In the genomic region with DNA sequence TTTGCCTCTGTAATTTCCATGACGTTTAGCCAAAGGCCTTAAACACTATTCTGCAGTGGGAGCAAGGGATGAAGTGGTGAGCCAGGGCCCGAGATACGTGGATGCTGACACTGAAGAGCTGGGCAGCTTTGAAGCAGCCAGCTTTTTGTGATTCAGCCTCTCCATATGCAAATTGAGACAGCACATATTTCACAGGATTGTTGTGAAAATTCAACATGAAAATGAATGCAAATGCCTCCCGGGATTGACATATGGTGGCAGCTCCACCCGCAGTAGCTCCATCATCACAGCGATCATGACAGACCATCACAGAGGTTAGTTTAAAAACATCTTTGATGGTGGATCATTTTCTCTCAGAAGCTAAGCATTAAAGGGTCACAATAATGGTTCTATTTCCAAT, we compare ENCODE assay signal across 19 mouse cellular contexts.
DNase-seq lines count a peak whose midpoint lies in the region; ATAC-seq and TF ChIP-seq lines count a peak whose summit lies in the region.
"Had no signal": no experiment of that assay in that cellular context is flagged by ENCODE, and none has a peak within 500 bp of the region (broad histone marks: within the 10 kb centered on the region; RNA-seq: fewer than 3 reads in every experiment).

No protein-coding gene starts in this region.

- no peak for DNase-seq in hindbrain, embryonic 11.5 days (ENCODE audit: low spot score)
- DNase-seq in midbrain, embryonic 14.5 days = peak; percentile 60
- no peak for DNase-seq in midbrain, embryonic 11.5 days (ENCODE audit: low spot score, missing footprints)
- peak; percentile 75 for DNase-seq in forebrain, embryonic 14.5 days (ENCODE audit: low spot score)
- no peak for DNase-seq in stomach, postnatal 0 days (ENCODE audit: low spot score)
- no peak for DNase-seq in B cell, adult 2 months
- DNase-seq: cerebellum, adult 9-11 months; gastrocnemius, postnatal 25 days; heart, postnatal 10 days; kidney, adult 18-20 months; left cerebral cortex, postnatal 4 days; liver; lung, postnatal 10 days; spleen, adult 18-20 months; thymus, adult 18-20 months; thymus, postnatal 4 days had no signal

- peaks cover 42% of the 10 kb centered on the region for H3K4me1 ChIP-seq in hindbrain, embryonic 13.5 days (replicated peaks)
- no peaks in the 10 kb centered on the region for H3K4me1 ChIP-seq in hindbrain, embryonic 11.5 days (replicated peaks; ENCODE audit: control insufficient read depth, insufficient read depth, low read length)
- peaks cover 16% of the 10 kb centered on the region for H3K4me1 ChIP-seq in midbrain, embryonic 14.5 days (ENCODE audit: control insufficient read depth, insufficient read depth, low read length)
- H3K4me1 ChIP-seq in midbrain, embryonic 11.5 days (ENCODE audit: control insufficient read depth, insufficient read depth, low read length) = peaks cover 3% of the 10 kb centered on the region; the same call in 1 of the 2 replicates
- H3K4me1 ChIP-seq in forebrain, embryonic 14.5 days (ENCODE audit: control insufficient read depth, insufficient read depth, low read length) = peaks cover 12% of the 10 kb centered on the region
- H3K4me1 ChIP-seq in stomach, postnatal 0 days (replicated peaks; ENCODE audit: control insufficient read depth, insufficient read depth) = no peaks in the 10 kb centered on the region

- no peak for TF ChIP-seq CTCF in stomach, postnatal 0 days (IDR thresholded peaks at IDR 0.05; ENCODE audit: low read depth)

- no peaks in the 10 kb centered on the region for H3K9me3 ChIP-seq in hindbrain, embryonic 13.5 days
- H3K9me3 ChIP-seq in hindbrain, embryonic 11.5 days (ENCODE audit: control insufficient read depth, low read length) = no peaks in the 10 kb centered on the region
- H3K9me3 ChIP-seq in midbrain, embryonic 14.5 days (ENCODE audit: control insufficient read depth, low read length) = no peaks in the 10 kb centered on the region
- H3K9me3 ChIP-seq in midbrain, embryonic 11.5 days (ENCODE audit: control insufficient read depth, low read length) = no peaks in the 10 kb centered on the region
- no peaks in the 10 kb centered on the region for H3K9me3 ChIP-seq in forebrain, embryonic 14.5 days (replicated peaks; ENCODE audit: control insufficient read depth, low read length)
- no peaks in the 10 kb centered on the region for H3K9me3 ChIP-seq in stomach, postnatal 0 days (ENCODE audit: control insufficient read depth, low read length)
- H3K9me3 ChIP-seq: heart, embryonic 10.5 days had no signal

- no peak overlapping the region for H3K9ac ChIP-seq in hindbrain, embryonic 13.5 days
- no peak overlapping the region for H3K9ac ChIP-seq in hindbrain, embryonic 11.5 days (ENCODE audit: low read depth, low read length)
- H3K9ac ChIP-seq in midbrain, embryonic 14.5 days (replicated peaks; ENCODE audit: low read length) = no peak overlapping the region
- H3K9ac ChIP-seq in midbrain, embryonic 11.5 days (ENCODE audit: low read length) = no peak overlapping the region
- H3K9ac ChIP-seq in forebrain, embryonic 14.5 days (ENCODE audit: low read length) = no peak overlapping the region
- H3K9ac ChIP-seq in stomach, postnatal 0 days (ENCODE audit: low read length) = no peak overlapping the region

- TF ChIP-seq EP300 in stomach, postnatal 0 days (optimal IDR thresholded peaks at IDR 0.05) = no peak

- H3K4me2 ChIP-seq in hindbrain, embryonic 13.5 days = no peak overlapping the region
- no peak overlapping the region for H3K4me2 ChIP-seq in hindbrain, embryonic 11.5 days (replicated peaks; ENCODE audit: low read depth, low read length)
- H3K4me2 ChIP-seq in midbrain, embryonic 14.5 days (ENCODE audit: low read length) = no peak overlapping the region
- no peak overlapping the region for H3K4me2 ChIP-seq in midbrain, embryonic 11.5 days
- no peak overlapping the region for H3K4me2 ChIP-seq in forebrain, embryonic 14.5 days (ENCODE audit: low read length)
- H3K4me2 ChIP-seq in stomach, postnatal 0 days (replicated peaks; ENCODE audit: low read depth) = no peak overlapping the region

- no peak for ATAC-seq in hindbrain, embryonic 13.5 days (ENCODE audit: low FRiP score)
- no peak for ATAC-seq in hindbrain, embryonic 11.5 days (ENCODE audit: low FRiP score)
- ATAC-seq in midbrain, embryonic 14.5 days (ENCODE audit: low FRiP score, low TSS enrichment) = peak; percentile 51; the same call in 1 of the 2 replicates
- no peak for ATAC-seq in midbrain, embryonic 11.5 days (ENCODE audit: low FRiP score)
- ATAC-seq in forebrain, embryonic 14.5 days = peak; percentile 72
- no peak for ATAC-seq in stomach, postnatal 0 days (ENCODE audit: low FRiP score, low TSS enrichment)

- peaks cover 11% of the 10 kb centered on the region for H3K36me3 ChIP-seq in hindbrain, embryonic 13.5 days
- no peaks in the 10 kb centered on the region for H3K36me3 ChIP-seq in hindbrain, embryonic 11.5 days (ENCODE audit: control insufficient read depth, insufficient read depth, low read length)
- no peaks in the 10 kb centered on the region for H3K36me3 ChIP-seq in midbrain, embryonic 14.5 days (ENCODE audit: control insufficient read depth, insufficient read depth, low read length)
- H3K36me3 ChIP-seq in midbrain, embryonic 11.5 days (ENCODE audit: control insufficient read depth, insufficient read depth, low read length) = 0 out of 2 replicates have a peak, but pooled peaks cover 2% of the 10 kb centered on the region
- H3K36me3 ChIP-seq in forebrain, embryonic 14.5 days (ENCODE audit: control insufficient read depth, insufficient read depth, low read length) = no peaks in the 10 kb centered on the region
- peaks cover 3% of the 10 kb centered on the region; the same call in 1 of the 2 replicates for H3K36me3 ChIP-seq in stomach, postnatal 0 days (ENCODE audit: control insufficient read depth, insufficient read depth, low read length)

- H3K4me3 ChIP-seq in hindbrain, embryonic 13.5 days = no peak overlapping the region
- no peak overlapping the region for H3K4me3 ChIP-seq in hindbrain, embryonic 11.5 days (ENCODE audit: low read depth, low read length)
- H3K4me3 ChIP-seq in midbrain, embryonic 14.5 days (replicated peaks; ENCODE audit: low read depth, low read length) = no peak overlapping the region
- H3K4me3 ChIP-seq in midbrain, embryonic 11.5 days (ENCODE audit: low read depth, low read length) = no peak overlapping the region
- H3K4me3 ChIP-seq in forebrain, embryonic 14.5 days (ENCODE audit: low read depth, low read length) = no peak overlapping the region
- H3K4me3 ChIP-seq in stomach, postnatal 0 days (ENCODE audit: low read depth, low read length) = no peak overlapping the region
- H3K4me3 ChIP-seq: heart, embryonic 10.5 days had no signal

- H3K27me3 ChIP-seq in hindbrain, embryonic 13.5 days = no peaks in the 10 kb centered on the region
- H3K27me3 ChIP-seq in hindbrain, embryonic 11.5 days (ENCODE audit: control insufficient read depth, insufficient read depth, low read length) = no peaks in the 10 kb centered on the region
- H3K27me3 ChIP-seq in midbrain, embryonic 14.5 days (ENCODE audit: control insufficient read depth, insufficient read depth, low read length) = no peaks in the 10 kb centered on the region
- H3K27me3 ChIP-seq in midbrain, embryonic 11.5 days (ENCODE audit: control insufficient read depth, insufficient read depth, low read length) = no peaks in the 10 kb centered on the region
- no peaks in the 10 kb centered on the region for H3K27me3 ChIP-seq in forebrain, embryonic 14.5 days (replicated peaks; ENCODE audit: control insufficient read depth, insufficient read depth, low read length)
- no peaks in the 10 kb centered on the region for H3K27me3 ChIP-seq in stomach, postnatal 0 days (ENCODE audit: control insufficient read depth, insufficient read depth, low read length)

- 45% methylated on average over 6 of the region's 6 CpGs for WGBS in hindbrain, embryonic 13.5 days
- 71% methylated on average over 6 of the region's 6 CpGs for WGBS in hindbrain, embryonic 11.5 days
- WGBS in midbrain, embryonic 14.5 days = 30% methylated on average over 6 of the region's 6 CpGs
- WGBS in midbrain, embryonic 11.5 days = 76% methylated on average over 6 of the region's 6 CpGs
- WGBS in forebrain, embryonic 14.5 days = 42% methylated on average over 6 of the region's 6 CpGs
- 95% methylated on average over 6 of the region's 6 CpGs for WGBS in stomach, postnatal 0 days

- peak overlapping the region; percentile 71 for H3K27ac ChIP-seq in hindbrain, embryonic 13.5 days
- H3K27ac ChIP-seq in hindbrain, embryonic 11.5 days (ENCODE audit: low read depth, low read length) = no peak overlapping the region
- H3K27ac ChIP-seq in midbrain, embryonic 14.5 days (replicated peaks; ENCODE audit: low read depth, low read length) = peak overlapping the region; percentile 79
- H3K27ac ChIP-seq in midbrain, embryonic 11.5 days (ENCODE audit: low read depth, low read length) = no peak overlapping the region
- H3K27ac ChIP-seq in forebrain, embryonic 14.5 days (ENCODE audit: low read depth, low read length) = peak overlapping the region; percentile 63
- H3K27ac ChIP-seq in stomach, postnatal 0 days (replicated peaks) = no peak overlapping the region
- H3K27ac ChIP-seq: heart, embryonic 10.5 days; kidney, postnatal 0 days had no signal

Comparison
In these comparisons a context has a peak if more than half of its experiments do, and no peak if none do; other contexts are left out.
1. ATAC-seq: peak in midbrain, embryonic 14.5 days (single experiment) and forebrain, embryonic 14.5 days (single experiment); none in hindbrain, embryonic 13.5 days (single experiment), hindbrain, embryonic 11.5 days (single experiment), midbrain, embryonic 11.5 days (single experiment) and stomach, postnatal 0 days (single experiment).
2. H3K27ac ChIP-seq: peak in hindbrain, embryonic 13.5 days (single experiment), midbrain, embryonic 14.5 days (single experiment) and forebrain, embryonic 14.5 days (single experiment); none in hindbrain, embryonic 11.5 days (single experiment), midbrain, embryonic 11.5 days (single experiment) and stomach, postnatal 0 days (single experiment).
3. DNase-seq: peak in midbrain, embryonic 14.5 days (single experiment) and forebrain, embryonic 14.5 days (single experiment); none in hindbrain, embryonic 11.5 days (single experiment), midbrain, embryonic 11.5 days (single experiment), stomach, postnatal 0 days (single experiment) and B cell, adult 2 months (0 of 2).